Mouse (Mus musculus) heart, embryonic 11.5 days (tissue): ENCODE results near the gene Banp. TPM values are rescaled to one million over a fixed set of nuclear protein-coding genes. Genes with fewer than 3 reads are reported as not detected.

Experiments
- ATAC-seq: fragments of 200-750 bp; cut with Nextera tagmentation; replicated peaks from 2 replicates; pipeline ENCODE4 v1.8.0; 2017; ENCODE audit warnings: moderate library complexity; ENCODE audit not compliant: insufficient number of reproducible peaks, low FRiP score, low TSS enrichment
- H3K27ac ChIP-seq: fragments of 300-500 bp; sonication (generic); 2 replicates; pipeline ENCODE4 v1.5.1; 2014; ENCODE audit warnings: mild to moderate bottlenecking, low read depth, low read length
- H3K27me3 ChIP-seq: fragments of 300-500 bp; sonication (generic); 2 replicates; pipeline ENCODE4 v1.6.1; 2014; ENCODE audit warnings: mild to moderate bottlenecking, low read length, mixed read lengths; ENCODE audit not compliant: control insufficient read depth, insufficient read depth
- H3K36me3 ChIP-seq: fragments of 300-500 bp; sonication (generic); 2 replicates; pipeline ENCODE4 v1.6.1; 2014; ENCODE audit warnings: mild to moderate bottlenecking, low read length, moderate library complexity, mixed read lengths; ENCODE audit not compliant: control insufficient read depth, insufficient read depth
- H3K4me1 ChIP-seq: fragments of 300-500 bp; sonication (generic); 2 replicates; pipeline ENCODE4 v1.6.1; 2014; ENCODE audit warnings: low read length; ENCODE audit not compliant: control insufficient read depth, insufficient read depth
- H3K4me2 ChIP-seq: fragments of 300-500 bp; sonication (generic); 2 replicates; pipeline ENCODE4 v1.6.1; 2014; ENCODE audit warnings: mild to moderate bottlenecking, moderate library complexity
- H3K4me3 ChIP-seq: fragments of 300-500 bp; sonication (generic); 2 replicates; pipeline ENCODE4 v1.5.1; 2014; ENCODE audit warnings: low read depth, low read length
- H3K9ac ChIP-seq: fragments of 300-500 bp; sonication (generic); 2 replicates; pipeline ENCODE4 v1.6.1; 2014; ENCODE audit warnings: mild to moderate bottlenecking, low read depth, low read length, moderate library complexity
- H3K9me3 ChIP-seq: fragments of 300-500 bp; sonication (generic); replicated peaks from 2 replicates; pipeline ENCODE4 v1.6.1; 2016; ENCODE audit warnings: low read length; ENCODE audit not compliant: control insufficient read depth
- WGBS: fragments of 180-500 bp; shearing (Covaris S2); extraction: QIAGEN DNeasy Blood & Tissue Kit; methylation state at CpG from one replicate; pipeline ENCODE4 v1.1.7; 2014; ENCODE audit not compliant: insufficient replicate concordance; 5-methylcytosine and 5-hydroxymethylcytosine counted together
- microRNA-seq: library from miRNA; unstranded; fragments of <30 nt; microRNA quantifications from one replicate; pipeline ENCODE4, GENCODE M21; 2016; ENCODE audit warnings: borderline number of aligned reads
- polyA plus RNA-seq: library from polyadenylated mRNA; unstranded; fragments of >200 nt; fragmentation: Nextera tagmentation; extraction: Ambion mirVana; gene quantifications from 2 replicates; pipeline ENCODE4 v1.2.1, GENCODE M21; 2014

Gene Banp
- polyA plus RNA-seq, 1 experiment from 2014 or later, result 40.1 TPM

DNA sequence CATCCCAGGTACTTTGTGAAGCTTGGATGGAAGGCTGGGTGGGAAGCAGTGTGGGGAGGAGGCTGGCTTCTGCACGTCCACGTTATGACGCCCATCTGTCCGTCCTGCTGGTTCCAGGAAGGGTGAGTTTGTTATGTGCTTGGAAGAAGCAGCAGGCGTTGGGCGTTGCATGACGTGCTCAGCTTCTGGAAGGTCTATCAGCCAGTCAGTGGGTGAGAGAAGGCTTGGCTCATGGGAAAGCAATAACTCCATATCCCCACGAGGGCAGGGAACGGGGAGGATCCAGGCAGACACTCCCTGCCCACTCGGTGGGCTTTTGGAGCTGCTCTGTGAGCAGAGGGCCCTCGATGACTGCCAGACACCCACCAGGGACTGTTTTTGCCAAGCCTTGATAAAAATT lies 119.7 kb downstream of the Banp start:
- H3K36me3 ChIP-seq, result no peaks in the 10 kb centered on the region
- no peak overlapping the region for H3K9ac ChIP-seq
- no peak for ATAC-seq
- H3K27ac ChIP-seq, result no peak overlapping the region
- WGBS, result 63% methylated on average over 11 of the region's 11 CpGs
- H3K4me3 ChIP-seq, result no peak overlapping the region
- no peak overlapping the region for H3K4me2 ChIP-seq
- no peaks in the 10 kb centered on the region for H3K9me3 ChIP-seq
- H3K27me3 ChIP-seq, result peaks cover 5% of the 10 kb centered on the region; the same call in 1 of the 2 replicates
- H3K4me1 ChIP-seq, result 0 out of 2 replicates have a peak, but pooled peaks cover 2% of the 10 kb centered on the region

DNA sequence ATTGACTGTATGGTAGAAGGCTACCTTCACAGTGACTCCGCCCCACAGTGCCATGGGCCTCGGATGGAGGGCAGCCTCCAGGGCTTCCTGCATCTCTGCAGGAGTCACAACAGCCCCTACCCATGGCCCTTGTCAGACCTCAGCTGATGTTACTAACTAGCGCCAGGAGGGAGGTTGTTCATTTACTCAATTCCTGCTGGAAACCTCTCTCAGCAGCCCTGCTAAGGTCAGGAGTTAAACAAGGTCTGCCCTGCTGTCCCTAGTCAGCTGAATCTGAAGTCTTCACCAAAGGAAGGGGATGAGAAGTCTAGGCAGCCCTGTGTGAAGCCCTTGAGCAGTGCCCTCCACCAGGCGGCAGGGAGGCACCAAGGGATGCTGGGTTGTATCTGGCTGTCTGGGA lies 121.6 kb downstream of the Banp start:
- H3K27ac ChIP-seq, result no peak overlapping the region
- no peak for ATAC-seq
- peaks cover 10% of the 10 kb centered on the region for H3K4me1 ChIP-seq
- H3K9me3 ChIP-seq, result no peaks in the 10 kb centered on the region
- no peak overlapping the region for H3K4me3 ChIP-seq
- peaks cover 5% of the 10 kb centered on the region; the same call in 1 of the 2 replicates for H3K27me3 ChIP-seq
- 64% methylated on average over 4 of the region's 4 CpGs for WGBS
- no peaks in the 10 kb centered on the region for H3K36me3 ChIP-seq
- H3K4me2 ChIP-seq, result no peak overlapping the region
- no peak overlapping the region for H3K9ac ChIP-seq

DNA sequence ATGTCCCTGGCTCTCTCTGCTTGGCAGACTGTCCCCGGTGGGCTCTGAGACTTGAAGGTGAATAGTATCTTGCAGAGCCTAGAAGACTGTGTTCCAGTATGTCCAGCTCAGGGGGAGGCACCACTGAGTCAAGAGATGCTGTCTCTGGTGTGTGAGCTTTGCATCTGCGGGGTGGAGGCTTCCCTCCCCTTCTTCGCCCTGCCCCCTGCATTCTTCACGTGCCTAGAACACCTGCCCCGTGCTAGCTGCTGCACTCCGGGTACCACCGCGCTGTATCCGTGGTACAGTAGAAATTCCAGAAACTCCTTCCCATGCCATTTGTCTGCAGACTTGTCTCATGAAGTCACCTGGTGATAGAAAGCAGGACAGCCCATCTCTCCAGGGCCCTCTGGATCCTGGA lies 124.4 kb downstream of the Banp start:
- WGBS, result 67% methylated on average over 9 of the region's 9 CpGs
- no peak overlapping the region for H3K27ac ChIP-seq
- no peak overlapping the region for H3K9ac ChIP-seq
- H3K4me3 ChIP-seq, result no peak overlapping the region
- H3K27me3 ChIP-seq, result peaks cover 8% of the 10 kb centered on the region
- H3K9me3 ChIP-seq, result no peaks in the 10 kb centered on the region
- H3K4me2 ChIP-seq, result no peak overlapping the region
- H3K4me1 ChIP-seq, result peaks cover 17% of the 10 kb centered on the region
- ATAC-seq, result no peak
- H3K36me3 ChIP-seq, result no peaks in the 10 kb centered on the region

DNA sequence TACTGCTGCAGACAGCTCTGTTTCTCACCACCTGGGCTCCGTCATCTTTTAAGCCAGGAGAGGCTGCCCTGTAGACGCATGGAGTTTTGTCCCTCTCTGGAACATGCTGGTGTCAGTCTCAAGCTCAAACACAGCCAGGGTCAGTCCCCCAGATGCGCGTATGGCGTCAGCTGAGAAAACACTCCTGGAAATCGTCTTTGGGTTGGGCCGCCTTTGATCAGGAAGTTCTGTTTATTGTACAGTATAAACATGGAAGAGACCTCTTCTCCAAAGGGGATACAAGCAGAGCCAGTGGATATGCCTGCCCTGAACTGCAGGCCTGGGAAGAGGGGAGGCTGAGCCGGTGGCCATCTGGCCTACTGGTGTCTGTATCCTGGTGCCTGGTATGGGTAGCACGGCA lies 124.9 kb downstream of the Banp start:
- no peak overlapping the region for H3K9ac ChIP-seq
- peaks cover 17% of the 10 kb centered on the region for H3K4me1 ChIP-seq
- 52% methylated on average over 9 of the region's 9 CpGs for WGBS
- no peak overlapping the region for H3K4me3 ChIP-seq
- no peaks in the 10 kb centered on the region for H3K9me3 ChIP-seq
- no peak for ATAC-seq
- peaks cover 8% of the 10 kb centered on the region for H3K27me3 ChIP-seq
- no peak overlapping the region for H3K4me2 ChIP-seq
- H3K36me3 ChIP-seq, result no peaks in the 10 kb centered on the region
- H3K27ac ChIP-seq, result no peak overlapping the region

DNA sequence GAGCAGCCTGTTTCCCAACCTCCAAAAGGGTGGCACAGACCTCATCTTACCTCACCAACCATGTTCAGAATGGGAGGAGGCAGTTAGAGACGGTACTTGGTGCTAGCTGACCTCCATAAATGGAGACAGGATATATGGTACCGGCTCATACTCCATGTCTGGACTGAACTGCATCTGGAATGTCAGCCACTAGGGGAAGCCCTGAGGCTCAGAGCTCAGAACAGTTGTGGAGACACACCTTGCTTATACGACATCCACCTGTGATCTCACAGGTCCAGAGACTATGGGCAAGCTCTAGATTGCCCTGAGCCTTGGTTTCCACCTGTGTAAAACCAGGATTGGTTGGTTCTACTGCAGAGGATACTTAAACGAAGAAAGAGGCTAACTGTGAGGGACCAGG lies 125.4 kb downstream of the Banp start:
- no peak overlapping the region for H3K27ac ChIP-seq
- 64% methylated on average over 4 of the region's 4 CpGs for WGBS
- H3K9ac ChIP-seq, result no peak overlapping the region
- H3K36me3 ChIP-seq, result no peaks in the 10 kb centered on the region
- H3K27me3 ChIP-seq, result peaks cover 8% of the 10 kb centered on the region
- H3K4me1 ChIP-seq, result peaks cover 17% of the 10 kb centered on the region
- H3K4me3 ChIP-seq, result no peak overlapping the region
- ATAC-seq, result no peak
- no peaks in the 10 kb centered on the region for H3K9me3 ChIP-seq
- H3K4me2 ChIP-seq, result no peak overlapping the region

DNA sequence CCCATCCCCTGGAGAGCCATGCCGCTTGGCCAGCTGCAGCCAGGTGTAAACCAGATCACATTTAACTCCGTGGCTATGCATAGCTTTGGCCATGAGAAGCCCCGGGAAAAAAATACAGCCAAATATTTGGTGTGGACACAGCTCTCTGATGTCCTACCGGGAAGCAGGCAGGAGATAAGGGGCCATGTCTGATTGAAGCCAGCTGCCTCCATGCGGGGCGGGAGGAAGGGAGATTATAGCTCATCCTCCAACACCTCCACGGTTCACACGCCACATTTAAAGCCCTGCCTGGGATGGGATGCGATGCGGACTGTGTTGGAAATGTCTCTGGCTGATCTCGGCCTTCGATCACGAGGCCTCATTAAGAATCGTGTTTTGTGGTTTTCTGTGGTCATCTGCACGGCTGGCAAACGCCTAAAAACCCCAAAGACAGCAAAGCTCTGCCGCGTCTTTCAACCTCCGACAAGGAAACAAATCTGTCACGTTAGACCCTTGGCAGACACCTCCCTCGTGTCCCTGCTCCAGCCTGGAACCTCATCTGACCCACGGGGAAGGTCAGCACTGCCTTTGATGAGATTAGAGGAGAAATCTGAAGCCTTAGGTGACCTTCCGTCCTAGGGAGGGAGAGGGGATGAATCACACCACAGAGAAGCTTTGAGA lies 126.8 kb downstream of the Banp start:
- H3K4me2 ChIP-seq, result peak overlapping the region; percentile 25
- peaks cover 3% of the 10 kb centered on the region; the same call in 1 of the 2 replicates for H3K27me3 ChIP-seq
- WGBS, result 15% methylated on average over 23 of the region's 23 CpGs
- no peaks in the 10 kb centered on the region for H3K36me3 ChIP-seq
- H3K27ac ChIP-seq, result no peak overlapping the region
- H3K9me3 ChIP-seq, result no peaks in the 10 kb centered on the region
- H3K9ac ChIP-seq, result no peak overlapping the region; the same call in 1 of the 2 replicates
- H3K4me3 ChIP-seq, result no peak overlapping the region
- peaks cover 17% of the 10 kb centered on the region for H3K4me1 ChIP-seq
- no peak for ATAC-seq

DNA sequence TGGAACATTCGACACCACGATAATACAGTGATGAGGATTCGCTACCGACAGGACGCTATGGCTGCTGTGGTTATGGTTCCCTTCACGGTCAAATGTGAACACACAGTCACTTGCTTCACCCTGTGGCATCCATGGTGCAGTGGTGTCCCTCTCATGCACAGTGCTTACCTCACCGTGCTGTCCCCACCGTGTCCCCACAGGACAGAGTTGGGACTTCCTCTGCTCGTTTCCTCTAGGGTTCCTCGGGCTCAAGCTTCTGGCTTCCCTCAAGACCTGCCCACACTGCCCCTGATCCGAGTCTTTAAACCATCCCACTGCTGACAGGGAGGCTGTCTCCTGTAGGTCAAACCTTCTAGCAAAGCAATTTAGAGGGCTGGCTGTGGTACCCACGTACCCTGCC lies 128.8 kb downstream of the Banp start:
- H3K4me3 ChIP-seq, result no peak overlapping the region
- no peaks in the 10 kb centered on the region for H3K36me3 ChIP-seq
- ATAC-seq, result no peak
- 75% methylated on average over 12 of the region's 12 CpGs for WGBS
- no peak overlapping the region for H3K4me2 ChIP-seq
- no peak overlapping the region for H3K27ac ChIP-seq
- H3K9me3 ChIP-seq, result no peaks in the 10 kb centered on the region
- H3K4me1 ChIP-seq, result peaks cover 17% of the 10 kb centered on the region
- H3K9ac ChIP-seq, result no peak overlapping the region
- H3K27me3 ChIP-seq, result peaks cover 3% of the 10 kb centered on the region; the same call in 1 of the 2 replicates

Small RNA genes within 50 kb of the gene (microRNA-seq; reads per million reads assigned to microRNA genes)
- gene Mir7237, result 0.61 reads per million

Other genes starting within 250 kb of the Banp start
- gene Jph3, start 220.1 kb upstream of the Banp start, polyA plus RNA-seq, result 0.46 and 0.66 TPM in 2 replicates
- gene Klhdc4, start 120.2 kb upstream of the Banp start, polyA plus RNA-seq, result 31.0 and 31.1 TPM in 2 replicates
- gene Slc7a5, start 42.1 kb upstream of the Banp start, polyA plus RNA-seq, result 17.0 and 18.4 TPM in 2 replicates
- gene Car5a, start 4.8 kb upstream of the Banp start, polyA plus RNA-seq, result 0.17 TPM in 1 of 2 replicates, not detected in the other